Mouse (Mus musculus) CD4-positive, CD25-positive, alpha-beta regulatory T cell, adult 9 weeks (primary cell): ENCODE results near the gene Tarm1. TPM values are rescaled to one million over a fixed set of nuclear protein-coding genes. Genes with fewer than 3 reads are reported as not detected.

Source experiments
- polyA plus RNA-seq: library from polyadenylated mRNA; unstranded; fragments of 100-300 nt; shearing (Covaris generic); gene quantifications from one replicate; pipeline ENCODE4 v1.2.1, GENCODE M21; 2017

The Tarm1 gene
- not detected for polyA plus RNA-seq

GRCm38 (mm10) chr7:3502439-3502838, at the start of gene Tarm1:
Gene Tarm1 (minus strand): TSS chr7:3502624.

Other genes starting within 250 kb of the Tarm1 start
- 5.4 TPM for gene Myadm, start 213.5 kb downstream of the Tarm1 start, polyA plus RNA-seq
- not detected for gene Prkcg, start 213.4 kb downstream of the Tarm1 start, polyA plus RNA-seq
- gene Cacng7, start 169.7 kb downstream of the Tarm1 start, polyA plus RNA-seq, result not detected
- not detected for gene Cacng8, start 111.9 kb downstream of the Tarm1 start, polyA plus RNA-seq
- not detected for gene Cacng6, start 78.4 kb downstream of the Tarm1 start, polyA plus RNA-seq
- not detected for gene Oscar, start 113.5 kb upstream of the Tarm1 start, polyA plus RNA-seq
- 559 TPM for gene Ndufa3, start 114.7 kb upstream of the Tarm1 start, polyA plus RNA-seq
- 46.3 TPM for gene Tfpt, start 127.3 kb upstream of the Tarm1 start, polyA plus RNA-seq
- 98.0 TPM for gene Prpf31, start 127.4 kb upstream of the Tarm1 start, polyA plus RNA-seq
- gene Cnot3, start 142.6 kb upstream of the Tarm1 start, polyA plus RNA-seq, result 121 TPM
- 33.1 TPM for gene Leng1, start 163.2 kb upstream of the Tarm1 start, polyA plus RNA-seq
- 6.5 TPM for gene Tmc4, start 174.9 kb upstream of the Tarm1 start, polyA plus RNA-seq
- 11.5 TPM for gene Tsen34, start 190.2 kb upstream of the Tarm1 start, polyA plus RNA-seq
- 53.0 TPM for gene Mboat7, start 190.9 kb upstream of the Tarm1 start, polyA plus RNA-seq
- 2,488 TPM for gene Rps9, start 201.4 kb upstream of the Tarm1 start, polyA plus RNA-seq
- 0.93 TPM for gene Pirb, start 217.8 kb upstream of the Tarm1 start, polyA plus RNA-seq